In genomic region chr1:85894231-85894747, GRCm38 (mm10) we compare ENCODE assay signal across 8 mouse cellular contexts. TPM values are rescaled to one million over a fixed set of nuclear protein-coding genes. Genes with fewer than 3 reads are reported as not detected.
DNase-seq lines count a peak whose midpoint lies in the region; ATAC-seq and TF ChIP-seq lines count a peak whose summit lies in the region.

TSS of gene Itm2c (plus strand) at chr1:85894281.

- peak; percentile 72 for TF ChIP-seq POLR2A in testis, adult 2 months (IDR thresholded peaks at IDR 0.05; ENCODE audit: control insufficient read depth, low read depth, low read length)

- peak within 1 kb of the TSS; percentile 89 for H3K4me2 ChIP-seq in forebrain, embryonic 13.5 days
- H3K4me2 ChIP-seq in heart, postnatal 0 days (ENCODE audit: low read depth, low read length): peak within 1 kb of the TSS; percentile 88
- peak within 1 kb of the TSS; percentile 90 for H3K4me2 ChIP-seq in liver, embryonic 15.5 days
- H3K4me2 ChIP-seq in neural tube, embryonic 11.5 days (ENCODE audit: low read depth): peak within 1 kb of the TSS; percentile 63

- H3K9ac ChIP-seq in forebrain, embryonic 13.5 days: peak within 1 kb of the TSS; percentile 77
- peak within 1 kb of the TSS; percentile 76 for H3K9ac ChIP-seq in heart, postnatal 0 days (replicated peaks; ENCODE audit: low read depth, low read length)
- peak within 1 kb of the TSS; percentile 49 for H3K9ac ChIP-seq in liver, embryonic 15.5 days
- peak within 1 kb of the TSS; percentile 58 for H3K9ac ChIP-seq in neural tube, embryonic 11.5 days (ENCODE audit: low read length)

- 1% methylated on average over 35 of the region's 35 CpGs for WGBS in forebrain, embryonic 13.5 days
- WGBS in heart, postnatal 0 days: under 1% methylated on average over 35 of the region's 35 CpGs
- 2% methylated on average over 35 of the region's 35 CpGs for WGBS in liver, embryonic 15.5 days (ENCODE audit: insufficient replicate concordance)
- WGBS in neural tube, embryonic 11.5 days: 1% methylated on average over 34 of the region's 35 CpGs

- TF ChIP-seq CTCF in E14TG2a.4 (conservative IDR thresholded peaks at IDR 0.05; ENCODE audit: low read length): no peak
- TF ChIP-seq CTCF in heart, postnatal 0 days (IDR thresholded peaks at IDR 0.05; ENCODE audit: low read depth): no peak
- no peak for TF ChIP-seq CTCF in testis, adult 2 months (IDR thresholded peaks at IDR 0.05; ENCODE audit: control insufficient read depth, insufficient read depth, insufficient replicate concordance, low read depth, low read length)

- H3K27ac ChIP-seq in forebrain, embryonic 13.5 days: peak within 1 kb of the TSS; percentile 77
- peak within 1 kb of the TSS; percentile 80 for H3K27ac ChIP-seq in heart, postnatal 0 days (ENCODE audit: low read depth)
- peak within 1 kb of the TSS; percentile 35; the same call in 1 of the 2 replicates for H3K27ac ChIP-seq in liver, embryonic 15.5 days (replicated peaks)
- H3K27ac ChIP-seq in neural tube, embryonic 11.5 days (ENCODE audit: low read depth, low read length): peak within 1 kb of the TSS; percentile 5
- H3K27ac ChIP-seq in testis, adult 2 months (ENCODE audit: control insufficient read depth, insufficient read depth, low read depth, low read length): no peak within 1 kb of the TSS; the same call in 1 of the 2 replicates

- peak; percentile 64 for ATAC-seq in cerebellum, adult (ENCODE audit: insufficient number of reproducible peaks, low FRiP score, low TSS enrichment)
- ATAC-seq in forebrain, embryonic 13.5 days: peak; percentile 90
- peak; percentile 72 for ATAC-seq in heart, postnatal 0 days (ENCODE audit: insufficient read depth, low read depth)
- ATAC-seq in liver, embryonic 15.5 days (ENCODE audit: insufficient read depth): peak; percentile 56
- peak; percentile 87 for ATAC-seq in neural tube, embryonic 11.5 days (ENCODE audit: insufficient read depth, low FRiP score, low TSS enrichment)

- peaks cover 51% of the 10 kb centered on the region for H3K4me1 ChIP-seq in E14TG2a.4 (replicated peaks; ENCODE audit: low read depth, low read length)
- peaks cover 49% of the 10 kb centered on the region for H3K4me1 ChIP-seq in forebrain, embryonic 13.5 days
- peaks cover 36% of the 10 kb centered on the region for H3K4me1 ChIP-seq in heart, postnatal 0 days (ENCODE audit: control insufficient read depth, insufficient read depth)
- peaks cover 49% of the 10 kb centered on the region for H3K4me1 ChIP-seq in liver, embryonic 15.5 days (replicated peaks)
- peaks cover 33% of the 10 kb centered on the region for H3K4me1 ChIP-seq in neural tube, embryonic 11.5 days (ENCODE audit: control insufficient read depth, insufficient read depth, low read length)
- H3K4me1 ChIP-seq in testis, adult 2 months (ENCODE audit: control insufficient read depth, insufficient read depth, low read length): peaks cover 25% of the 10 kb centered on the region

- TF ChIP-seq EP300 in heart, postnatal 0 days (IDR thresholded peaks at IDR 0.05; ENCODE audit: low read depth): no peak

- H3K9me3 ChIP-seq in E14TG2a.4 (ENCODE audit: low read length): no peaks in the 10 kb centered on the region; the same call in 1 of the 2 replicates
- no peaks in the 10 kb centered on the region for H3K9me3 ChIP-seq in forebrain, embryonic 13.5 days (replicated peaks)
- no peaks in the 10 kb centered on the region for H3K9me3 ChIP-seq in heart, postnatal 0 days (replicated peaks; ENCODE audit: control insufficient read depth, low read length)
- H3K9me3 ChIP-seq in liver, embryonic 15.5 days (replicated peaks): no peaks in the 10 kb centered on the region
- no peaks in the 10 kb centered on the region for H3K9me3 ChIP-seq in neural tube, embryonic 11.5 days (ENCODE audit: control insufficient read depth, low read length)

- DNase-seq in heart, postnatal 0 days (ENCODE audit: low spot score): peak; percentile 76
- peak; percentile 88 to 94 for DNase-seq in kidney, postnatal 36 days
- peak; percentile 90 for DNase-seq in neural tube, embryonic 11.5 days (ENCODE audit: low spot score)

- peak within 1 kb of the TSS; percentile 85 for H3K4me3 ChIP-seq in E14TG2a.4 (replicated peaks; ENCODE audit: low read length)
- peak within 1 kb of the TSS; percentile 70 for H3K4me3 ChIP-seq in forebrain, embryonic 13.5 days
- H3K4me3 ChIP-seq in heart, postnatal 0 days (ENCODE audit: low read depth, low read length): peak within 1 kb of the TSS; percentile 89
- H3K4me3 ChIP-seq in liver, embryonic 15.5 days (replicated peaks): peak within 1 kb of the TSS; percentile 71
- H3K4me3 ChIP-seq in neural tube, embryonic 11.5 days (ENCODE audit: low read depth, low read length): peak within 1 kb of the TSS; percentile 50
- H3K4me3 ChIP-seq in testis, adult 2 months (ENCODE audit: control insufficient read depth, low read depth, low read length): peak within 1 kb of the TSS; percentile 89

- peaks cover 4% of the 10 kb centered on the region; the same call in 1 of the 2 replicates for H3K27me3 ChIP-seq in E14TG2a.4 (ENCODE audit: insufficient read depth, low read length)
- H3K27me3 ChIP-seq in forebrain, embryonic 13.5 days: no peaks in the 10 kb centered on the region
- no peaks in the 10 kb centered on the region for H3K27me3 ChIP-seq in heart, postnatal 0 days (ENCODE audit: control insufficient read depth, insufficient read depth, low read length)
- H3K27me3 ChIP-seq in liver, embryonic 15.5 days: no peaks in the 10 kb centered on the region
- no peaks in the 10 kb centered on the region for H3K27me3 ChIP-seq in neural tube, embryonic 11.5 days (ENCODE audit: control insufficient read depth, insufficient read depth, low read length)
- H3K27me3 ChIP-seq in testis, adult 2 months (ENCODE audit: control insufficient read depth, insufficient read depth, low read length): no peaks in the 10 kb centered on the region

- H3K36me3 ChIP-seq in E14TG2a.4 (ENCODE audit: insufficient read depth, low read length): 0 out of 2 replicates have a peak, but pooled peaks cover 4% of the 10 kb centered on the region
- no peaks in the 10 kb centered on the region for H3K36me3 ChIP-seq in forebrain, embryonic 13.5 days (ENCODE audit: poor library complexity, severe bottlenecking)
- H3K36me3 ChIP-seq in heart, postnatal 0 days (replicated peaks; ENCODE audit: control insufficient read depth, insufficient read depth, low read length): no peaks in the 10 kb centered on the region
- H3K36me3 ChIP-seq in liver, embryonic 15.5 days (replicated peaks): no peaks in the 10 kb centered on the region
- H3K36me3 ChIP-seq in neural tube, embryonic 11.5 days (ENCODE audit: control insufficient read depth, insufficient read depth, low read length): no peaks in the 10 kb centered on the region
- H3K36me3 ChIP-seq in testis, adult 2 months (ENCODE audit: control insufficient read depth, insufficient read depth, low read length): no peaks in the 10 kb centered on the region

RNA-seq across cellular contexts. Expression of gene Itm2c, which starts in this region (rescaled TPM):
- polyA plus RNA-seq in forebrain, embryonic 13.5 days (2015; fragmentation: Nextera tagmentation; extraction: Ambion mirVana): 124 and 129 TPM in 2 replicates
- total RNA-seq in heart, postnatal 0 days (2014; rRNA removed; ENCODE audit: low replicate concordance): 180 and 255 TPM in 2 replicates
- 144 and 146 TPM in 2 replicates for polyA plus RNA-seq in heart, postnatal 0 days (2015; fragmentation: Nextera tagmentation; extraction: Ambion mirVana)
- 48.9 and 59.6 TPM in 2 replicates for polyA plus RNA-seq in liver, embryonic 15.5 days (2015; fragmentation: Nextera tagmentation; extraction: Ambion mirVana)
- polyA plus RNA-seq in neural tube, embryonic 11.5 days (2014; fragmentation: Nextera tagmentation; extraction: Ambion mirVana): 70.6 and 72.3 TPM in 2 replicates
- polyA plus RNA-seq in testis, adult 2 months (2012; rRNA removed): 69.6 and 72.5 TPM in 2 replicates
